Mouse (Mus musculus) limb, embryonic 15.5 days (tissue): ENCODE measurements around the gene Ocln. TPM values are rescaled to one million over a fixed set of nuclear protein-coding genes. Genes with fewer than 3 reads are reported as not detected.

Source experiments
- ATAC-seq: fragments of 200-750 bp; cut with Nextera tagmentation; 2 replicates; pipeline ENCODE4 v1.8.0; 2017; ENCODE audit warnings: low read depth, moderate TSS enrichment; ENCODE audit not compliant: insufficient number of reproducible peaks, low FRiP score, low TSS enrichment
- H3K27ac ChIP-seq: fragments of 300-500 bp; sonication (generic); 2 replicates; pipeline ENCODE4 v1.5.1; 2015; ENCODE audit warnings: moderate library complexity, mild to moderate bottlenecking, inconsistent platforms
- H3K27me3 ChIP-seq: fragments of 300-500 bp; sonication (generic); 2 replicates; pipeline ENCODE4 v1.6.1; 2015; ENCODE audit warnings: inconsistent platforms
- H3K36me3 ChIP-seq: fragments of 300-500 bp; sonication (generic); 2 replicates; pipeline ENCODE4 v1.6.1; 2015; ENCODE audit warnings: inconsistent platforms
- H3K4me1 ChIP-seq: fragments of 300-500 bp; sonication (generic); 2 replicates; pipeline ENCODE4 v1.6.1; 2015; ENCODE audit warnings: inconsistent platforms
- H3K4me2 ChIP-seq: fragments of 300-500 bp; sonication (generic); 2 replicates; pipeline ENCODE4 v1.6.1; 2015; ENCODE audit warnings: mild to moderate bottlenecking, inconsistent platforms
- H3K4me3 ChIP-seq: fragments of 300-500 bp; sonication (generic); 2 replicates; pipeline ENCODE4 v1.5.1; 2015; ENCODE audit warnings: mild to moderate bottlenecking, inconsistent platforms
- H3K9ac ChIP-seq: fragments of 300-500 bp; sonication (generic); 2 replicates; pipeline ENCODE4 v1.6.1; 2015; ENCODE audit warnings: inconsistent platforms
- H3K9me3 ChIP-seq: fragments of 300-500 bp; sonication (generic); 2 replicates; pipeline ENCODE4 v1.6.1; 2016; ENCODE audit warnings: inconsistent platforms
- WGBS: fragments of 180-500 bp; shearing (Covaris S2); methylation state at CpG from one replicate; pipeline ENCODE4 v1.1.7; 2015; 5-methylcytosine and 5-hydroxymethylcytosine counted together
- polyA plus RNA-seq: library from polyadenylated mRNA; unstranded; fragments of >200 nt; fragmentation: Nextera tagmentation; extraction: Ambion mirVana; gene quantifications from 2 replicates; pipeline ENCODE4 v1.2.1, GENCODE M21; 2015

Ocln gene
- 11.6 and 12.1 TPM in 2 replicates for polyA plus RNA-seq

DNA sequence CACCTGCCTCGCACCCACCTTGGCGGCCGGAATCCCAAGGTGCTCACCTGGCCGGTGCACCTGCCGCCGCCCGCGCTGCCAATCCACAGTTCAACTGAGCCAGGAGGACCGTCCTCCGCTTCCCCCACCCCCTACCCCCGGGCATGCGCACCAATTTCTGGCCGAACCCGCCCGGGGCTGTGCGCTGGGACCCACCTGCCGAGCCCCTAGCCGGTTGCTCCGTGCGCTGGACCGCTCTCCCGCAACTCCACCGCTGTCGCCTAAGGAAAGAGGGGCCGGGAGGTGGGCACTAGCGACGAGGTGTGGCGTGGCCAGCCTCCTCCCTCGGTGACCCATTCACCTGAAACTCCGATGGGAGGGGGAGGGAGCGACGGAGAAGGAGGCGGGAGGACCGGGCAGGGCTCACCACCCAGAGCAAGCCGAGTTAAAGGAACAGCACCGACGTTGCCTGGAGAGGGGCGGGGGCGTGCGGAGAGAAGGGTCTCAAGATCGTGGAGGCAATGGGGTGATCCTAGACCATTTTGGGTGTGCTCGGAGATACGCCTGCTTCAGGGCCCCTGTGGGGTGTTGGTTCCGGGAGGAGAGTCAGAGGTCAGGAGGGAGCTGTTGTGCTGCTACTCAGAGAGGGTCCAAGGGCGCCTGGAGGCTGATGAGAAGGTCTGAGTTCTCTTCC lies at the start of gene Ocln:
TSS of gene Ocln (minus strand) at position 350 of the 673 bp plus-strand sequence.
- H3K4me2 ChIP-seq = peak within 1 kb of the TSS; percentile 100
- WGBS = 0% methylated on average over 42 of the region's 45 CpGs
- no peaks in the 10 kb centered on the region for H3K36me3 ChIP-seq
- peaks cover 45% of the 10 kb centered on the region for H3K27me3 ChIP-seq
- peak within 1 kb of the TSS; percentile 58 for H3K4me3 ChIP-seq
- H3K9me3 ChIP-seq = no peaks in the 10 kb centered on the region
- H3K9ac ChIP-seq = peak within 1 kb of the TSS; percentile 39
- ATAC-seq = no peak
- H3K27ac ChIP-seq = peak within 1 kb of the TSS; percentile 48; the same call in 1 of the 2 replicates
- H3K4me1 ChIP-seq = peaks cover 23% of the 10 kb centered on the region

DNA sequence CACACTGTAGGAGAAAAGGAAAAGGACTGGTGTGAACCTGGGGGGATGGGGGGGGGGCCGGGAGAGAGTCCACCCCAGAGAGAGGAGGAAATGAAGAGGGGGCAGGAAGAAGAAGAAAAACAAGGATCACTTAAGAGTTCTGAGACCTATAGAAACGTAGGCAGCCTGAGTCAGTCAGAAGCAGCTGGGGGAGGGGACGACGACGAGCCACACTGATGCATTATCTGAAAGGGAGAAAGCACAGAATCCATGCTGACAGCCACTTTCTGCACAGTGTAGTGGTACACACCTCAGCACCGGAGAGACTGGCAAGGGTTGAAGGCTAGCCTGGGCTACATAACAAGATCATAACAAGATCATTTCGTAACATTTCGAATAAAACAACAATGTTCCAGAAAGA lies 48.5 kb upstream of the Ocln start:
- H3K27me3 ChIP-seq = no peaks in the 10 kb centered on the region
- H3K4me1 ChIP-seq = no peaks in the 10 kb centered on the region
- no peaks in the 10 kb centered on the region for H3K9me3 ChIP-seq
- ATAC-seq = no peak
- H3K4me2 ChIP-seq = no peak overlapping the region
- H3K27ac ChIP-seq = no peak overlapping the region
- H3K36me3 ChIP-seq = no peaks in the 10 kb centered on the region
- no peak overlapping the region for H3K9ac ChIP-seq
- WGBS = 69% methylated on average over 8 of the region's 8 CpGs
- no peak overlapping the region for H3K4me3 ChIP-seq

DNA sequence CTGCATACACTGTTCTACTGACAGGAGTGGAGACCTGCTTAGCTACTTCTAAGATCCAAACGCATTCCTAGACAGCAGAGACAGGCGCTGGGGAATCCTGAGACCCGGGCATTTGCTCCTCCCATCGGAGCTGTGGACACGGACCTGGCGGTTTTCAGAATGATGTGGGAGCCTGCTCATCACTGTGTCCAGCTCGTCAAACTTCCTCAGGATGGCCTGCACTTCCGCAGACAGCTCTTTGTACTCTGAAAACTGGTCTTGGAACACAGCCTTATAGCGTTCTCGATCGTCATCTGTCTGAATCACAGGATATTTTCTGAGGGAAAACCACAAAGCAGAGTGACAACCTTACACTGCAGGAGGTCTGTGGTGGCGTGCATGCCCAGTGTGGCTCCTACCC lies 47.8 kb upstream of the Ocln start:
- Histone ChIP-seq H3K9ac (no peak overlapping the region), H3K9me3 (no peaks in the 10 kb centered on the region), H3K36me3 (no peaks in the 10 kb centered on the region), H3K4me1 (no peaks in the 10 kb centered on the region), H3K27me3 (no peaks in the 10 kb centered on the region), H3K27ac (no peak overlapping the region), H3K4me3 (no peak overlapping the region), H3K4me2 (no peak overlapping the region)
- no peak for ATAC-seq
- WGBS = 81% methylated on average over 12 of the region's 12 CpGs

DNA sequence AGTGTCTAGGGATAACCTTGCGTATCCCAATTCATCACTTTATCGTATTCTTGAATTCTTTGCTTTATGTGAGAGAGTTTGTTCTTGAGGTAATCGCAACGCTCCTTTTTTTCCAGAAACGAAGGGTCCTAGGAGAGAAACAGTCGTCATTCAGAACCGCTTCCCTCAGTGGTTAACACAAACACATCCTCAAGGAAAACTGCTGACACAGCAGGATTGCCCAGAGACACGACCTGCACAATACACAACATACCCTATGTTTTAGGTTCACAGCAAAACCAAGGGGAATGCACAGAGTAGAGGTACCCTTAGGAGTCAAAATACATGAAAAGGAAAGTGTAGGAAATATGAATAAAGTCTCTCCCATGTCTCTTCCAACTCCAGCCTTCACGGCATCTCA lies 44.8 kb upstream of the Ocln start:
- Histone ChIP-seq H3K27me3 (no peaks in the 10 kb centered on the region), H3K4me3 (no peak overlapping the region), H3K27ac (no peak overlapping the region), H3K4me2 (no peak overlapping the region), H3K4me1 (no peaks in the 10 kb centered on the region), H3K9ac (no peak overlapping the region), H3K9me3 (no peaks in the 10 kb centered on the region), H3K36me3 (no peaks in the 10 kb centered on the region)
- 80% methylated on average over 9 of the region's 9 CpGs for WGBS
- ATAC-seq = no peak

DNA sequence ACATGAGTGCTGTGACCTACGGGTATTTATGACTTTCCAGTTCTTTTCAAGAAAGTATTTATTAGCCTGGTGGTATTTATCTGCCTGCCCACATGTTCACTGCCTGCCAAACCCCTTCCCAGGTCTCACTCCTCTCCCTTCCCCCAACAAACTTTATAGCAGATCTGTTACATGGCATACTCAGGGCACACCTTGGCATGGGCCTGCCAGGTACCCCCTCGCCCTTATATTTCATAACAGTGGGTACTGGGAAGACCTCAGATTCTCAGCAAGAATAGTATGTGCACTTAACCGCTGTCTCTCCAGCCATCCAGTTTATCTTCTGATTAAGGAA lies 43.0 kb upstream of the Ocln start:
- Histone ChIP-seq H3K4me1 (no peaks in the 10 kb centered on the region), H3K4me2 (no peak overlapping the region), H3K27me3 (no peaks in the 10 kb centered on the region), H3K9ac (no peak overlapping the region), H3K9me3 (no peaks in the 10 kb centered on the region), H3K4me3 (no peak overlapping the region), H3K36me3 (no peaks in the 10 kb centered on the region), H3K27ac (no peak overlapping the region)
- ATAC-seq = no peak
- 53% methylated on average over 3 of the region's 3 CpGs for WGBS

DNA sequence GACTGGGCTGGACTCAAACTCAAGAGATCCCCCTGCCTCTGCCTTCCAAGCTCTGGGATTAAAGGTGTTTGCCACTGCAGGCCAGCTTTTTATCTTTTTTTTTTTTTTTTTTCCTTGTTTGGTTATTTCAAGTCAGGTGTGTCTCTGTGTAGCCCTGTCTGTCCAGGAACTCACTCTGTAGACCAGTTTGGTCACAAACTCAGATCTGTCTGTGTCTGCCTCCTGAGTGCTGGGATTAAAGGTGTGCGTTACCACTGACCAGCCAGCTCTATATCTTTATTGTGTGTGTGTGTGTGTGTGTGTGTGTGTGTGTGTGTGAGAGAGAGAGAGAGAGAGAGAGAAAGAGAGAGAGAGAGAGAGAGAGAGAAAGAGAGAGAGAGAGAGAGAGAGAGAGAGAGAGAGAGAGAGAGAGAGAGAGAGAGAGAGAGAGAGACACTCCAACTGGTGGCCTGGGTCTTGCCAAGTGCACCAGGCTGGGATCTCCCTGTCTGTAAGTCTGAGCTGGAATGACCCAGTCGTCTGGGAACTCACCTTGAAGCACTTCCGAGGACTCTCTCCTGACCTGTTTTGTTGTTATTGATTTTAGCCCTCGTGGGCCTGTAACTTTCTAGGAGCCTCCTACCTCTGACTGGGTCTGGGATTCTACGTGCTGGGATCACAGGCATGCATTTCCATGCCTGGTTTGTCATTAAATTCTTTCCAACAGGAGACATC lies 42.5 kb upstream of the Ocln start:
- Histone ChIP-seq H3K27me3 (no peaks in the 10 kb centered on the region), H3K9ac (no peak overlapping the region), H3K36me3 (no peaks in the 10 kb centered on the region), H3K9me3 (no peaks in the 10 kb centered on the region), H3K4me3 (no peak overlapping the region), H3K4me2 (no peak overlapping the region), H3K4me1 (no peaks in the 10 kb centered on the region), H3K27ac (no peak overlapping the region)
- ATAC-seq = no peak
- 34% methylated on average over 5 of the region's 5 CpGs for WGBS

DNA sequence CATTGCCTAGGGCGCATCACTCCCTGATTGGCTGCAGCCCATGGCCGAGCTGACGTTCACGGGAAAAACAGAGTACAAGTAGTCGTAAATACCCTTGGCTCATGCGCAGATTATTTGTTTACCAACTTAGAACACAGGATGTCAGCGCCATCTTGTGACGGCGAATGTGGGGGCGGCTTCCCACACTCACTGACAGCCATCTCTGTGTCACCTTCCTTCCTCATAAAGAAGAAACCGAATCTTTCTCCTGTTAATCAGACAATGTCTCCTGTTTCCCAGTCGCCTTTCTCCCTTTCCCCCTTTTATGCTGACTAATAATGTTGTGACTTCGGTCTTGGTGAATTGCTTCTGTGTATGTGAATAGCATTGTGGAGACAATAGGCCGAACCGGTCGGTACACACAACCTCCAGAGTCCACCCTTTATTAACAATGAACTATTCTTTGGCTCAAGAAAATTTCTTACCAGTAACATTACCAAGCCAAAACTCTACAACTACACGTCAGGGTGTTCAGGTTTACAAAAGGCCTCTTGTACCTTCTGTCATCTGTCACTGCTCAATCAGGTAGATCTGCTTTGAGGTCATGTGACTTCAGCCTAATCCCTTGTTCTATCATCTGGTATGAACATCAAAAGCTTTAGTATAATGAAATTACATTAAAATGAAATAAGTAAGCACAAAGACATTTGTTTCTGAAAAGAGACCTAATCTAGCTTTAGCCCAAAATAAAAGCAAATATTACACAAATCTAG lies 41.7 kb upstream of the Ocln start:
- no peak overlapping the region for H3K4me2 ChIP-seq
- no peaks in the 10 kb centered on the region for H3K27me3 ChIP-seq
- no peak for ATAC-seq
- WGBS = 56% methylated on average over 12 of the region's 17 CpGs
- no peak overlapping the region for H3K9ac ChIP-seq
- no peaks in the 10 kb centered on the region for H3K36me3 ChIP-seq
- H3K4me1 ChIP-seq = no peaks in the 10 kb centered on the region
- H3K27ac ChIP-seq = 0 out of 2 replicates have a peak overlapping the region, but pooled peaks have one; percentile 27
- no peaks in the 10 kb centered on the region for H3K9me3 ChIP-seq
- H3K4me3 ChIP-seq = no peak overlapping the region; the same call in 1 of the 2 replicates

DNA sequence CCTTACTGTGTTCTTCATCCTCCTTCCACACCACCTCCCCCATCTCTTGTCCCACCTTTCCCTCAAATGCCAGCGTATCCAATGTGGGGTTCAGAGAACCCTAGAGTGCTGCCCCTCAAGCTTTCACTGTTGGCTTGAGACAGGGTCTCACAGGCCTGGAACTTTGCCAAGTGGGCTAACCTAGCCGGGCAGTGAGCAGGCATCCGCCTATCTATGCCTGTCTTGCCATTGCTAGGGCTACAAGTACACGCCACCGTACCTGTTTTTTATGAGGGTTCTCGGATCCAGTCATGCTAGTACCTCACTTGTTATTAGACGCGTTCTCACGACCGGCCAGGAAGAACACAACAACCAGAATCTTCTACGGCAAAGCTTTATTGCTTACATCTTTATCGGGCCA lies 36.1 kb upstream of the Ocln start:
- no peaks in the 10 kb centered on the region for H3K27me3 ChIP-seq
- H3K27ac ChIP-seq = no peak overlapping the region
- no peak overlapping the region for H3K4me3 ChIP-seq
- no peaks in the 10 kb centered on the region for H3K9me3 ChIP-seq
- H3K36me3 ChIP-seq = no peaks in the 10 kb centered on the region
- 0 out of 2 replicates have a peak overlapping the region, but pooled peaks have one; percentile 17 for H3K4me2 ChIP-seq
- 0 out of 2 replicates have a peak, but pooled peaks cover 2% of the 10 kb centered on the region for H3K4me1 ChIP-seq
- ATAC-seq = no peak; the same call in 1 of the 2 replicates
- 78% methylated on average over 12 of the region's 12 CpGs for WGBS
- H3K9ac ChIP-seq = no peak overlapping the region

DNA sequence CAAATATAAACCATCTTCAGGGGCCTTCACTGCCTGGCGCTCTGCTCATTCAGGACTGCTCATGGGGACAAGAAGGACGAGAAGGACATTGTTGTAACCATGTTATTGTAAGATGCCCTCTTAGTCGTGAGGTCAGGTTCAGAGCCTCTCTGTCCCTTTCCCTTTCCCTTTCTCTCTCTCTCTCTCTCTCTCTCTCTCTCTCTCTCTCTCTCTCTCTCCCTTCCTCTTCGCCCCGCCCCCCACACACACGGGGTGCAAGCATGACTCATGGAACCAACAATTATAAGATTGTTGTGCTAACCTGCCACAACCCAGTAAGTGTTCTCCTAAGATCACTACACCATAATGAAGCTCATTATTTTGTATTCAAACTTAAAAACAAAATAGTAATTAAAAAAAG lies 29.6 kb upstream of the Ocln start:
- Histone ChIP-seq H3K27me3 (no peaks in the 10 kb centered on the region), H3K36me3 (no peaks in the 10 kb centered on the region), H3K9me3 (no peaks in the 10 kb centered on the region), H3K4me3 (no peak overlapping the region), H3K4me2 (no peak overlapping the region), H3K4me1 (no peaks in the 10 kb centered on the region), H3K27ac (no peak overlapping the region; the same call in 1 of the 2 replicates), H3K9ac (no peak overlapping the region)
- ATAC-seq = no peak
- WGBS = 39% methylated on average over 6 of the region's 6 CpGs

DNA sequence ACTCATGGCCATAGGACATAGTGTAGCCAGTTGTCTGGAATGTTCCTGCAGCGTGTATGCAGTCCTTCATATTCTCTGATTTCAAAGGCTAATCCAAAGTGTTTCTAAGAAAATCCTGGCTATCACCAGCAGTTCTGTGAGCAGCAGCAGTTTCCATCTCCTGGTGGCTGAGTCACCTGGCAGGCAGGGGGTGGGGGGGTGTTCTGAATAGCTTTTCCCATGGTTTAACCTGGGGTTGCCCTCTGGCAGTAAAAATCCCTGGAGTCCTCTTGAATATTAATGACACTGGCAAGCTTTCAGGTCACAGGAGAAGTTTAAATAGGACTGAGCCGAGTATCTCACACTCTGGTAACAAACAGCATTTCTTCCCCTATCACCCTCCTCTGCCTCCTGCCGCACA lies 29.2 kb upstream of the Ocln start:
- Histone ChIP-seq H3K4me1 (no peaks in the 10 kb centered on the region), H3K9me3 (no peaks in the 10 kb centered on the region), H3K9ac (no peak overlapping the region), H3K27ac (no peak overlapping the region; the same call in 1 of the 2 replicates), H3K36me3 (no peaks in the 10 kb centered on the region), H3K27me3 (no peaks in the 10 kb centered on the region), H3K4me2 (no peak overlapping the region), H3K4me3 (no peak overlapping the region)
- 13% methylated on average over 3 of the region's 3 CpGs for WGBS
- no peak for ATAC-seq

DNA sequence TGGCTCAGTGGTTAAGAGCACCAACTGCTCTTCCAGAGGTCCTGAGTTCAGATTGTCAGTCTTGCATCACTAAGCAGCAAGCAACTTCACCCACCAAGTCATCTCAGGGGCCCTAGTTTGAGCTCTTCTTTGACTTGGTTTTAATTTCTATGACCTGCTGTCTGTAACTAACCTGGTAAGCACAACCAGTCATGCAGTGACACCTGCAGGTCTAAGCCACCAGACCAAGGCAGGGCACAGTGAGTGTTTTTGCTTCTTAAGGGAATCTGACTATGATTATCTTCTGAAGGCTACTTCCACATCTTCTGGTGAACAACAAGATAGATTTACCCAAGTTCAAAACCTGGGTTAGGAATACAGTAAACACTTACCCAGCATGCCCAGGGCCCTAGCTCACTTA lies 27.4 kb upstream of the Ocln start:
- Histone ChIP-seq H3K4me3 (no peak overlapping the region), H3K27ac (no peak overlapping the region), H3K4me1 (no peaks in the 10 kb centered on the region), H3K36me3 (no peaks in the 10 kb centered on the region), H3K4me2 (no peak overlapping the region), H3K9me3 (no peaks in the 10 kb centered on the region), H3K9ac (no peak overlapping the region), H3K27me3 (no peaks in the 10 kb centered on the region)
- no peak for ATAC-seq

DNA sequence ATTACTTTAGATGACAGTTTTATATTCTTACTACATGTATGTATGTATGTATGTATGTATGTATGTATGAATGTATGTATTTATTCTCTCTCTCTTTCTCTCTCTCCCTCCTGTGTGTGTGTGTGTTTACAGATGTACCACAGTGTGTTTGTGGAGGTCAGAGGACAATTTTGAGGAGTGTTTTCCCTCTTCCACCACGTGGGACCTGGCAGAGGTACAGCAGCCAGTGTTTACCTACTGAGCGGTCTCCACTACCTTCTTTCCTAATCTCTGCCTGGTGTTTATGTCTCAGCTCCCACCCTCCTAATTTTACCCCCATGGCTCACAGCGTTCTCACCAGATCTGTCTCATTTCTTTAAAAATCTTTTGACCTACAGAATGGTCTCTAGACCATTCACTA lies 26.7 kb upstream of the Ocln start:
- Histone ChIP-seq H3K9me3 (no peaks in the 10 kb centered on the region), H3K4me3 (no peak overlapping the region), H3K27ac (no peak overlapping the region), H3K36me3 (no peaks in the 10 kb centered on the region), H3K9ac (no peak overlapping the region), H3K4me2 (no peak overlapping the region), H3K27me3 (no peaks in the 10 kb centered on the region), H3K4me1 (no peaks in the 10 kb centered on the region)
- no peak for ATAC-seq
- WGBS = 51% methylated on average over 3 of the region's 3 CpGs
